Mouse (Mus musculus): Measurements from ENCODE around the gene Maz. TPM values are rescaled to one million over a fixed set of nuclear protein-coding genes. Genes with fewer than 3 reads are reported as not detected.

Gene Maz
- total RNA-seq, 2 experiments from 2014 or later, result 129 to 131 TPM

Small RNAs within 50 kb of the gene (microRNA-seq; reads per million reads assigned to microRNA genes)
- not detected for gene Gm44343

Other genes with a start within 250 kb of the Maz start
- gene Tbx6, start 245.6 kb downstream of the Maz start, total RNA-seq (2021), result 1 to 10 TPM in 1 of 2 experiments, under 1 TPM in 1; 0.44 to 1.1 TPM
- gene Ppp4c, start 234.5 kb downstream of the Maz start, total RNA-seq (2021), result 10 to 100 TPM; 74.6 to 74.7 TPM
- gene Fam57b, start 229.4 kb downstream of the Maz start, total RNA-seq (2021), result 10 to 100 TPM in 1 of 2 experiments, 1 to 10 TPM in 1; 8.4 to 11.2 TPM
- not detected for gene 4930451I11Rik, start 195.4 kb downstream of the Maz start, total RNA-seq (2021)
- under 1 TPM; 0.26 to 0.32 TPM for gene Doc2a, start 179.6 kb downstream of the Maz start, total RNA-seq (2021)
- 10 to 100 TPM; 22.2 to 29.4 TPM for gene Hirip3, start 165.1 kb downstream of the Maz start, total RNA-seq (2021)
- gene Ino80e, start 164.7 kb downstream of the Maz start, total RNA-seq (2021), result 10 to 100 TPM; 35.9 to 38.7 TPM
- gene Taok2, start 142.3 kb downstream of the Maz start, total RNA-seq (2021), result 10 to 100 TPM; 61.2 to 67.0 TPM
- 10 to 100 TPM; 22.8 to 23.8 TPM for gene Tmem219, start 104.1 kb downstream of the Maz start, total RNA-seq (2021)
- 1 to 10 TPM; 6.0 to 7.0 TPM for gene Kctd13, start 98.2 kb downstream of the Maz start, total RNA-seq (2021)
- under 1 TPM in 1 of 2 experiments, not detected in 1; 0.26 TPM for gene Asphd1, start 77.5 kb downstream of the Maz start, total RNA-seq (2021)
- 1 to 10 TPM; 6.5 to 6.9 TPM for gene Sez6l2, start 76.5 kb downstream of the Maz start, total RNA-seq (2021)
- 10 to 100 TPM; 43.1 to 48.0 TPM for gene Cdipt, start 51.1 kb downstream of the Maz start, total RNA-seq (2021)
- gene Cdiptos, start 50.9 kb downstream of the Maz start, total RNA-seq (2021), result under 1 TPM; 0.49 to 0.76 TPM
- gene Mvp, start 12.4 kb downstream of the Maz start, total RNA-seq (2021), result 10 to 100 TPM; 23.2 to 27.1 TPM
- 1 to 10 TPM; 1.8 to 2.5 TPM for gene Pagr1b, start 10.6 kb downstream of the Maz start, total RNA-seq (2021)
- gene Pagr1a, start 9.7 kb downstream of the Maz start, total RNA-seq (2021), result 10 to 100 TPM in 1 of 2 experiments, 1 to 10 TPM in 1; 9.1 to 14.7 TPM
- gene Gm42742, start 5.9 kb downstream of the Maz start, total RNA-seq (2021), result 10 to 100 TPM; 26.0 to 26.6 TPM
- 1 to 10 TPM; 6.5 to 9.4 TPM for gene Prrt2, start 5.8 kb downstream of the Maz start, total RNA-seq (2021)
- gene Kif22, start 15.4 kb upstream of the Maz start, total RNA-seq (2021), result 10 to 100 TPM; 21.7 to 26.2 TPM
- gene Zg16, start 60.3 kb upstream of the Maz start, total RNA-seq (2021), result under 1 TPM in 1 of 2 experiments, not detected in 1; 0.47 TPM
- 1 to 10 TPM; 1.3 to 1.8 TPM for gene AI467606, start 64.3 kb upstream of the Maz start, total RNA-seq (2021)
- gene Qprt, start 95.2 kb upstream of the Maz start, total RNA-seq (2021), result 1 to 10 TPM; 4.6 to 5.2 TPM
- gene Spn, start 110.8 kb upstream of the Maz start, total RNA-seq (2021), result under 1 TPM; 0.54 to 0.91 TPM
- 10 to 100 TPM; 47.4 to 55.9 TPM for gene Cd2bp2, start 169.0 kb upstream of the Maz start, total RNA-seq (2021)
- gene Tbc1d10b, start 181.4 kb upstream of the Maz start, total RNA-seq (2021), result 10 to 100 TPM; 48.0 to 51.7 TPM
- over 10,000 TPM; 28,893 to 32,257 TPM for gene Mylpf, start 181.9 kb upstream of the Maz start, total RNA-seq (2021)
- 1 to 10 TPM; 9.0 to 9.8 TPM for gene Zfp553, start 206.0 kb upstream of the Maz start, total RNA-seq (2021)
- gene Sept1, start 206.1 kb upstream of the Maz start, total RNA-seq (2021), result 1 to 10 TPM; 7.4 to 7.6 TPM
- gene Zfp771, start 217.2 kb upstream of the Maz start, total RNA-seq (2021), result 10 to 100 TPM; 23.7 to 29.6 TPM
- gene Dctpp1, start 233.7 kb upstream of the Maz start, total RNA-seq (2021), result 10 to 100 TPM; 35.6 to 48.5 TPM
- gene Sephs2, start 247.0 kb upstream of the Maz start, total RNA-seq (2021), result 10 to 100 TPM; 22.1 to 23.7 TPM

Measured in gastrocnemius, postnatal 4 days (tissue).